In the genomic region with DNA sequence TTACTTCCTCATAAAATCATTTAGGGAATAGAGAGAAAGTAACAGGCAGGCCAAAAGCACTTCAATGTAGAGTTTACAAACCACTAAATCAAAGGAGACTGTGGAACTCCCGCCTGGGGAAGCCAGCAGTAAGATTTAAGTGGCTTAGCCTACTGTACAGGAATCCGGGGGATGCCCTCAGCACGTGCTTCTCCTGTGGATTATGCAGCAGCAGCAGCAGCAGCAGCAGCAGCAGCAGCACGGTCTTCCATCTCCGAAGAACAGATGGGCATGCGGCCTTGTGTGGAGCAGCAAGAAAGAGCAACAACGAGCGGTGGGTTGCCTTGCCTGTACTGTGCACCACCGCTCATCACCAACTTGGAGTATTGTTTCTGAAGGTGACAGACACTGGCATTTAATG, we compare ENCODE assay signal across 13 mouse cellular contexts.
DNase-seq lines count a peak whose midpoint lies in the region; ATAC-seq and TF ChIP-seq lines count a peak whose summit lies in the region.
"Had no signal": no experiment of that assay in that cellular context is flagged by ENCODE, and none has a peak within 500 bp of the region (broad histone marks: within the 10 kb centered on the region; RNA-seq: fewer than 3 reads in every experiment).

No protein-coding gene starts in this region.

- peak; percentile 58 for ATAC-seq in forebrain, embryonic 13.5 days
- no peak for ATAC-seq in limb, embryonic 11.5 days (ENCODE audit: insufficient number of reproducible peaks, low FRiP score, low TSS enrichment, low read depth)
- ATAC-seq in neural tube, embryonic 14.5 days (ENCODE audit: low read depth), result peak; percentile 66

- TF ChIP-seq CTCF in layer of hippocampus, adult 2 months (conservative IDR thresholded peaks at IDR 0.05), result no peak

- no peaks in the 10 kb centered on the region for H3K36me3 ChIP-seq in forebrain, embryonic 13.5 days (ENCODE audit: poor library complexity, severe bottlenecking)
- H3K36me3 ChIP-seq in limb, embryonic 11.5 days (ENCODE audit: control insufficient read depth, insufficient read depth, low read length), result no peaks in the 10 kb centered on the region
- H3K36me3 ChIP-seq in neural tube, embryonic 14.5 days (ENCODE audit: control insufficient read depth, insufficient read depth, low read length), result no peaks in the 10 kb centered on the region

- DNase-seq in layer of hippocampus, adult 2 months (ENCODE audit: low spot score in 2 of 2), result no peak
- no peak for DNase-seq in layer of hippocampus, adult 18-20 months (ENCODE audit: low spot score in 2 of 2)
- peak; percentile 52 for DNase-seq in limb, embryonic 11.5 days (ENCODE audit: low spot score)
- DNase-seq in heart, adult 18-20 months, result no peak
- DNase-seq in thymus, postnatal 10 days (ENCODE audit: low spot score in 2 of 2), result no peak
- DNase-seq in urinary bladder, adult 18-20 months (ENCODE audit: low spot score in 2 of 2), result no peak
- DNase-seq: B cell, adult 2 months; cerebellum, adult 11-12 months; gastrocnemius, postnatal 14 days; kidney, adult 8-10 months; spleen, adult 18-20 months had no signal

- H3K9ac ChIP-seq in forebrain, embryonic 13.5 days, result no peak overlapping the region
- no peak overlapping the region for H3K9ac ChIP-seq in limb, embryonic 11.5 days (ENCODE audit: low read length)
- H3K9ac ChIP-seq in neural tube, embryonic 14.5 days (replicated peaks; ENCODE audit: low read depth, low read length), result no peak overlapping the region

- peak overlapping the region; percentile 29; the same call in 1 of the 2 replicates for H3K27ac ChIP-seq in layer of hippocampus, adult 2 months
- H3K27ac ChIP-seq in forebrain, embryonic 13.5 days, result peak overlapping the region; percentile 94
- no peak overlapping the region for H3K27ac ChIP-seq in limb, embryonic 11.5 days (replicated peaks; ENCODE audit: low read depth, low read length)
- no peak overlapping the region for H3K27ac ChIP-seq in neural tube, embryonic 14.5 days (ENCODE audit: low read depth, low read length)

- 4% methylated on average over 9 of the region's 9 CpGs for WGBS in forebrain, embryonic 13.5 days
- WGBS in limb, embryonic 11.5 days, result 35% methylated on average over 9 of the region's 9 CpGs
- 18% methylated on average over 9 of the region's 9 CpGs for WGBS in neural tube, embryonic 14.5 days

- H3K9me3 ChIP-seq in forebrain, embryonic 13.5 days (replicated peaks), result no peaks in the 10 kb centered on the region
- no peaks in the 10 kb centered on the region for H3K9me3 ChIP-seq in limb, embryonic 11.5 days (ENCODE audit: control insufficient read depth, low read length)
- no peaks in the 10 kb centered on the region for H3K9me3 ChIP-seq in neural tube, embryonic 14.5 days (ENCODE audit: control insufficient read depth, low read length)

- H3K4me1 ChIP-seq in forebrain, embryonic 13.5 days, result peaks cover 41% of the 10 kb centered on the region
- H3K4me1 ChIP-seq in limb, embryonic 11.5 days (ENCODE audit: control insufficient read depth, insufficient read depth, low read length), result peaks cover 8% of the 10 kb centered on the region
- peaks cover 23% of the 10 kb centered on the region for H3K4me1 ChIP-seq in neural tube, embryonic 14.5 days (ENCODE audit: control insufficient read depth, insufficient read depth, low read length)

- no peaks in the 10 kb centered on the region for H3K27me3 ChIP-seq in forebrain, embryonic 13.5 days
- no peaks in the 10 kb centered on the region for H3K27me3 ChIP-seq in limb, embryonic 11.5 days (ENCODE audit: control insufficient read depth, insufficient read depth, low read length)
- H3K27me3 ChIP-seq in neural tube, embryonic 14.5 days (ENCODE audit: control insufficient read depth, insufficient read depth, low read length), result no peaks in the 10 kb centered on the region

- no peak overlapping the region for H3K4me3 ChIP-seq in layer of hippocampus, adult 2 months
- H3K4me3 ChIP-seq in forebrain, embryonic 13.5 days, result no peak overlapping the region
- no peak overlapping the region for H3K4me3 ChIP-seq in limb, embryonic 11.5 days (ENCODE audit: low read depth, low read length)
- H3K4me3 ChIP-seq in neural tube, embryonic 14.5 days (ENCODE audit: low read depth, low read length), result no peak overlapping the region

- H3K4me2 ChIP-seq in forebrain, embryonic 13.5 days, result peak overlapping the region; percentile 20
- H3K4me2 ChIP-seq in limb, embryonic 11.5 days (ENCODE audit: low read depth, severe bottlenecking), result no peak overlapping the region
- H3K4me2 ChIP-seq in neural tube, embryonic 14.5 days (ENCODE audit: low read depth, low read length), result no peak overlapping the region

Comparison
In these comparisons a context has a peak if more than half of its experiments do, and no peak if none do; other contexts are left out.
1. H3K27ac ChIP-seq: peak in layer of hippocampus, adult 2 months (single experiment) and forebrain, embryonic 13.5 days (single experiment); none in limb, embryonic 11.5 days (single experiment) and neural tube, embryonic 14.5 days (single experiment).